Mouse (Mus musculus): ENCODE data around the gene Nr1h2.

DNA sequence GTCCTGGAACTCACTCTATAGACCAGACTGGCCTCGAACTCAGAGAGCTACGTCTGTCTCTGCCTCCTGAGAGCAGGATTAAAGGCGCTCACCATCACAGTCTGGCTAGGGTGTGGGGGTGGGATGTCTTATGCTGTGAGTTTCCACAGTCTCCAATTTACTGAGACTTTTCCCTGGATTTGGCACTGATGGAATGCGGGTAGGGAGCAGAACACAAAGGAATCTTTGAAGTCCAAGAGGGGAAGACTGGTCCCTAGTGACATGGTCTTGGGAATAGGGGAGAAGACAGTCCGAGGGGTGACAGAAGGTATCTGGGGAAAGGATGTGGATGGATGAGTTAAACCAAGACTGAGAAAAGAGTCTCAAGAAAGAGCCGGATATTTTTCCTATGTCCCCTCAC is 33.9 kb upstream of the Nr1h2 start:
- TF ChIP-seq EP300 (IDR thresholded peaks at IDR 0.05; ENCODE audit: low read length) (no peak), E2F4 (IDR thresholded peaks at IDR 0.05; ENCODE audit: insufficient replicate concordance, low read depth, low read length) (no peak), CTCF (conservative IDR thresholded peaks at IDR 0.05 in 1 of 2, IDR thresholded peaks at IDR 0.05 in 1 of 2; ENCODE audit: low read depth in 2 of 2, low read length in 2 of 2) (no peak), ZMIZ1 (IDR thresholded peaks at IDR 0.05; ENCODE audit: low read depth, low read length) (no peak; the same call in 1 of the 2 replicates), POLR2A (IDR thresholded peaks at IDR 0.05; ENCODE audit: low read depth, low read length) (no peak), MAX (IDR thresholded peaks at IDR 0.05; ENCODE audit: low read length) (no peak), CHD2 (IDR thresholded peaks at IDR 0.05; ENCODE audit: low read length) (no peak), ZKSCAN1 (IDR thresholded peaks at IDR 0.05; ENCODE audit: borderline replicate concordance, low read depth, low read length) (no peak), USF2 (conservative IDR thresholded peaks at IDR 0.05; ENCODE audit: low read depth, low read length) (no peak), USF1 (IDR thresholded peaks at IDR 0.05; ENCODE audit: low read depth, low read length) (no peak), ZC3H11A (IDR thresholded peaks at IDR 0.05; ENCODE audit: low read depth, low read length) (no peak), HCFC1 (IDR thresholded peaks at IDR 0.05; ENCODE audit: low read depth, low read length) (no peak)

Measured in CH12.LX (cell line).